Mouse (Mus musculus): Measurements from ENCODE around the gene Rnf216.

DNA sequence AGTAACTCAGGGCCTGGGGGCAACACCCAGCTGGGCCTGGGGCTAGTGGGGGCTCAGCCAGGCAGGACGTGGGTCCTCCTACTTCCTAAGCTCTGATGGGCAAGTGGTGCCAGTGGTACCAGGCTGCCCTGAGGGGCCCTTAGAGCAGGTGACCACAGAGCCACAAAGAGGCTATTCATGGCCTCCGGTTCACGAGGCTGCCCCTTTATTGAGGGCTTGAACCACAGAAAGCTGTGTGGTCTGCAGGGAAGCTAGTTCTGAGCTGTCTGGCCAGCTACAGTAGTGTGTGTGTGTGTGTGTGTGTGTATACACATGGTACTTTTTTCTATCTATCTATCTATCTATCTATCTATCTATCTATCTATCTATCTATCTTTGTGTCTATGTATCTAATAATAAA lies 159.2 kb downstream of the Rnf216 start:
- TF ChIP-seq POLR2A (IDR thresholded peaks at IDR 0.05; ENCODE audit: borderline replicate concordance, insufficient read depth, low read length) (no peak), CTCF (IDR thresholded peaks at IDR 0.05; ENCODE audit: borderline replicate concordance, insufficient read depth, low read depth, low read length) (no peak)

All from cerebellum, adult 2 months (tissue).